Mouse (Mus musculus): ENCODE results near the gene Sirpa.

- no peak for TF ChIP-seq ZNF384 (IDR thresholded peaks at IDR 0.05; ENCODE audit: low read depth, low read length)
- TF ChIP-seq CHD2 (IDR thresholded peaks at IDR 0.05; ENCODE audit: low read depth, low read length) = no peak
These were observed 7.7 kb upstream of the Sirpa start for GRCm38 (mm10) chr2:129584905-129585304.

Measured in ES-E14 (cell line).